Mouse (Mus musculus): ENCODE data around the gene B830017H08Rik. TPM values are rescaled to one million over a fixed set of nuclear protein-coding genes. Genes with fewer than 3 reads are reported as not detected.

B830017H08Rik gene
- total and polyA plus RNA-seq, 3 experiments = 0.08 TPM; not detected in 2

GRCm38 (mm10) chr16:17884116-17884515 is 51.2 kb downstream of the B830017H08Rik start:
- Histone ChIP-seq H3K27ac (ENCODE audit: insufficient read depth, low read depth) (no peak overlapping the region), H3K79me2 (replicated peaks; ENCODE audit: control insufficient read depth, extremely low read depth, insufficient read depth, poor library complexity, severe bottlenecking) (peaks cover 38% of the 10 kb centered on the region), H3K36me3 (replicated peaks in 1 of 2; ENCODE audit: control insufficient read depth in 1 of 2, insufficient read depth in 1 of 2, low read length in 1 of 2) (peaks cover 19 to 73% of the 10 kb centered on the region in 2 experiments), H3K4me2 (ENCODE audit: insufficient read depth, low read depth, poor library complexity, severe bottlenecking) (no peak overlapping the region), H3K9me3 (replicated peaks; ENCODE audit: low read length) (peaks cover 6% of the 10 kb centered on the region), H3K4me3 (replicated peaks in 1 of 3; ENCODE audit: low read depth in 2 of 3, low read length in 2 of 3, poor library complexity in 1 of 3) (no peak overlapping the region), H3K27me3 (replicated peaks) (no peaks in the 10 kb centered on the region), H3K9ac (ENCODE audit: insufficient read depth, low read depth) (no peak overlapping the region), H3K4me1 (ENCODE audit: control insufficient read depth in 1 of 2, insufficient read depth in 2 of 2) (peaks cover 8 to 36% of the 10 kb centered on the region in 2 experiments)
- TF ChIP-seq ZNF384 (IDR thresholded peaks at IDR 0.05; ENCODE audit: low read depth, low read length) (no peak), IRF4 (IDR thresholded peaks at IDR 0.05; ENCODE audit: low read depth, low read length) (no peak), JUND (conservative IDR thresholded peaks at IDR 0.05; ENCODE audit: low read depth, low read length) (no peak), MYC (IDR thresholded peaks at IDR 0.05; ENCODE audit: low read depth, low read length) (no peak), CTCF (conservative IDR thresholded peaks at IDR 0.05 in 1 of 2, IDR thresholded peaks at IDR 0.05 in 1 of 2; ENCODE audit: low read depth in 2 of 2, low read length in 2 of 2) (no peak), USF1 (IDR thresholded peaks at IDR 0.05; ENCODE audit: low read depth, low read length) (no peak), POLR2AphosphoS2 (IDR thresholded peaks at IDR 0.05; ENCODE audit: low read depth, low read length) (no peak), ETS1 (conservative IDR thresholded peaks at IDR 0.05; ENCODE audit: low read depth, low read length) (no peak), NRF1 (IDR thresholded peaks at IDR 0.05; ENCODE audit: low read depth, low read length) (no peak), NELFE (IDR thresholded peaks at IDR 0.05; ENCODE audit: low read depth, low read length) (no peak), CHD2 (IDR thresholded peaks at IDR 0.05; ENCODE audit: low read length) (no peak), UBTF (IDR thresholded peaks at IDR 0.05; ENCODE audit: low read depth, low read length) (no peak)
- dilution Hi-C loops (cut with MboI; ENCODE audit: extremely low pct_ligation_motif_present, extremely low pct_unique_long_range_greater_than_20kb, low sequenced_read_pairs) = no loop called here
- in situ Hi-C loops (cut with MboI; ENCODE audit: low pct_ligation_motif_present, low pct_unique_long_range_greater_than_20kb, low sequenced_read_pairs) = no loop called here
- no peak for DNase-seq (ENCODE audit: extremely low read depth)

Other genes with a start within 250 kb of the B830017H08Rik start
- gene Slc7a4, start 249.9 kb upstream of the B830017H08Rik start, total RNA-seq (2012; rRNA removed) = 0.34 and 1.3 TPM in 2 replicates
- not detected in 2 replicates for gene Slc7a4, start 249.9 kb upstream of the B830017H08Rik start, total RNA-seq (2014; rRNA removed)
- gene Slc7a4, start 249.9 kb upstream of the B830017H08Rik start, polyA plus RNA-seq (2012; ENCODE audit: insufficient read length, low read depth) = not detected in 2 replicates
- gene Smpd4, start 213.8 kb upstream of the B830017H08Rik start, total RNA-seq (2012; rRNA removed) = 38.6 and 55.5 TPM in 2 replicates
- 55.5 and 65.9 TPM in 2 replicates for gene Smpd4, start 213.8 kb upstream of the B830017H08Rik start, total RNA-seq (2014; rRNA removed)
- 66.5 and 97.1 TPM in 2 replicates for gene Smpd4, start 213.8 kb upstream of the B830017H08Rik start, polyA plus RNA-seq (2012; ENCODE audit: insufficient read length, low read depth)
- gene Ccdc74a, start 186.7 kb upstream of the B830017H08Rik start, total RNA-seq (2012; rRNA removed) = 0.42 TPM in 1 of 2 replicates, not detected in the other
- gene Ccdc74a, start 186.7 kb upstream of the B830017H08Rik start, total RNA-seq (2014; rRNA removed) = 0.45 TPM in 1 of 2 replicates, not detected in the other
- gene Ccdc74a, start 186.7 kb upstream of the B830017H08Rik start, polyA plus RNA-seq (2012; ENCODE audit: insufficient read length, low read depth) = 1.5 and 2.0 TPM in 2 replicates
- gene Med15, start 100.2 kb upstream of the B830017H08Rik start, total RNA-seq (2012; rRNA removed) = 40.1 and 42.6 TPM in 2 replicates
- 17.2 and 20.1 TPM in 2 replicates for gene Med15, start 100.2 kb upstream of the B830017H08Rik start, total RNA-seq (2014; rRNA removed)
- gene Med15, start 100.2 kb upstream of the B830017H08Rik start, polyA plus RNA-seq (2012; ENCODE audit: insufficient read length, low read depth) = 65.2 and 78.1 TPM in 2 replicates
- gene Klhl22, start 73.5 kb upstream of the B830017H08Rik start, total RNA-seq (2012; rRNA removed) = not detected in 2 replicates
- not detected in 2 replicates for gene Klhl22, start 73.5 kb upstream of the B830017H08Rik start, total RNA-seq (2014; rRNA removed)
- not detected in 2 replicates for gene Klhl22, start 73.5 kb upstream of the B830017H08Rik start, polyA plus RNA-seq (2012; ENCODE audit: insufficient read length, low read depth)
- gene Scarf2, start 35.8 kb upstream of the B830017H08Rik start, total RNA-seq (2012; rRNA removed) = not detected in 2 replicates
- not detected in 2 replicates for gene Scarf2, start 35.8 kb upstream of the B830017H08Rik start, total RNA-seq (2014; rRNA removed)
- not detected in 2 replicates for gene Scarf2, start 35.8 kb upstream of the B830017H08Rik start, polyA plus RNA-seq (2012; ENCODE audit: insufficient read length, low read depth)
- gene Car15, start 5.2 kb downstream of the B830017H08Rik start, total RNA-seq (2012; rRNA removed) = 1.6 and 1.9 TPM in 2 replicates
- 1.5 TPM in 2 replicates for gene Car15, start 5.2 kb downstream of the B830017H08Rik start, total RNA-seq (2014; rRNA removed)
- 2.5 and 3.9 TPM in 2 replicates for gene Car15, start 5.2 kb downstream of the B830017H08Rik start, polyA plus RNA-seq (2012; ENCODE audit: insufficient read length, low read depth)
- 0.21 and 0.42 TPM in 2 replicates for gene Gm20518, start 58.5 kb downstream of the B830017H08Rik start, total RNA-seq (2012; rRNA removed)
- gene Gm20518, start 58.5 kb downstream of the B830017H08Rik start, total RNA-seq (2014; rRNA removed) = 0.16 and 0.18 TPM in 2 replicates
- gene Gm20518, start 58.5 kb downstream of the B830017H08Rik start, polyA plus RNA-seq (2012; ENCODE audit: insufficient read length, low read depth) = 0.68 and 0.91 TPM in 2 replicates
- 0.04 TPM in 1 of 2 replicates, not detected in the other for gene Tssk1, start 61.1 kb downstream of the B830017H08Rik start, total RNA-seq (2012; rRNA removed)
- gene Tssk1, start 61.1 kb downstream of the B830017H08Rik start, total RNA-seq (2014; rRNA removed) = not detected in 2 replicates
- 0.15 and 0.16 TPM in 2 replicates for gene Tssk1, start 61.1 kb downstream of the B830017H08Rik start, polyA plus RNA-seq (2012; ENCODE audit: insufficient read length, low read depth)
- gene Dgcr2, start 65.4 kb downstream of the B830017H08Rik start, total RNA-seq (2012; rRNA removed) = 48.0 and 52.5 TPM in 2 replicates
- 36.9 and 41.5 TPM in 2 replicates for gene Dgcr2, start 65.4 kb downstream of the B830017H08Rik start, total RNA-seq (2014; rRNA removed)
- gene Dgcr2, start 65.4 kb downstream of the B830017H08Rik start, polyA plus RNA-seq (2012; ENCODE audit: insufficient read length, low read depth) = 45.2 and 54.8 TPM in 2 replicates
- gene Tssk2, start 65.5 kb downstream of the B830017H08Rik start, total RNA-seq (2012; rRNA removed) = not detected in 2 replicates
- not detected in 2 replicates for gene Tssk2, start 65.5 kb downstream of the B830017H08Rik start, total RNA-seq (2014; rRNA removed)
- gene Tssk2, start 65.5 kb downstream of the B830017H08Rik start, polyA plus RNA-seq (2012; ENCODE audit: insufficient read length, low read depth) = 0.21 TPM in 1 of 2 replicates, not detected in the other
- gene Ess2, start 78.2 kb downstream of the B830017H08Rik start, total RNA-seq (2012; rRNA removed) = 33.1 and 36.7 TPM in 2 replicates
- gene Ess2, start 78.2 kb downstream of the B830017H08Rik start, total RNA-seq (2014; rRNA removed) = 31.1 and 31.4 TPM in 2 replicates
- gene Ess2, start 78.2 kb downstream of the B830017H08Rik start, polyA plus RNA-seq (2012; ENCODE audit: insufficient read length, low read depth) = 37.0 and 38.7 TPM in 2 replicates
- not detected in 2 replicates for gene Gsc2, start 81.9 kb downstream of the B830017H08Rik start, total RNA-seq (2012; rRNA removed)
- not detected in 2 replicates for gene Gsc2, start 81.9 kb downstream of the B830017H08Rik start, total RNA-seq (2014; rRNA removed)
- not detected in 2 replicates for gene Gsc2, start 81.9 kb downstream of the B830017H08Rik start, polyA plus RNA-seq (2012; ENCODE audit: insufficient read length, low read depth)
- gene Slc25a1, start 95.1 kb downstream of the B830017H08Rik start, total RNA-seq (2012; rRNA removed) = 106 and 141 TPM in 2 replicates
- 96.5 and 113 TPM in 2 replicates for gene Slc25a1, start 95.1 kb downstream of the B830017H08Rik start, total RNA-seq (2014; rRNA removed)
- gene Slc25a1, start 95.1 kb downstream of the B830017H08Rik start, polyA plus RNA-seq (2012; ENCODE audit: insufficient read length, low read depth) = 122 and 134 TPM in 2 replicates
- not detected in 2 replicates for gene Vpreb2, start 147.3 kb downstream of the B830017H08Rik start, total RNA-seq (2012; rRNA removed)
- gene Vpreb2, start 147.3 kb downstream of the B830017H08Rik start, total RNA-seq (2014; rRNA removed) = not detected in 2 replicates
- 0.54 TPM in 1 of 2 replicates, not detected in the other for gene Vpreb2, start 147.3 kb downstream of the B830017H08Rik start, polyA plus RNA-seq (2012; ENCODE audit: insufficient read length, low read depth)
- 38.5 and 41.5 TPM in 2 replicates for gene Dgcr6, start 219.7 kb downstream of the B830017H08Rik start, total RNA-seq (2012; rRNA removed)
- 13.0 and 14.6 TPM in 2 replicates for gene Dgcr6, start 219.7 kb downstream of the B830017H08Rik start, total RNA-seq (2014; rRNA removed)
- gene Dgcr6, start 219.7 kb downstream of the B830017H08Rik start, polyA plus RNA-seq (2012; ENCODE audit: insufficient read length, low read depth) = 32.4 and 40.3 TPM in 2 replicates